Mouse (Mus musculus): ENCODE results near the gene Ttll7.

Ttll7 gene

GRCm38 (mm10) chr3:146914798-146915197 lies 62.6 kb downstream of the Ttll7 start:
- peak; percentile 93 for DNase-seq

GRCm38 (mm10) chr3:146917891-146918290 lies 65.7 kb downstream of the Ttll7 start:
- peak; percentile 73 for DNase-seq

GRCm38 (mm10) chr3:146918323-146918722 lies 66.2 kb downstream of the Ttll7 start:
- peak; percentile 77 for DNase-seq

- DNase-seq = peak; percentile 42
These were observed 75.3 kb downstream of the Ttll7 start for GRCm38 (mm10) chr3:146927311-146928015.

GRCm38 (mm10) chr3:146928141-146928540 lies 76.0 kb downstream of the Ttll7 start:
- DNase-seq = no peak

GRCm38 (mm10) chr3:146929011-146929410 lies 76.8 kb downstream of the Ttll7 start:
- DNase-seq = peak; percentile 24

GRCm38 (mm10) chr3:146931190-146931589 lies 79.0 kb downstream of the Ttll7 start:
- DNase-seq = no peak

- DNase-seq = peak; percentile 60
These were observed 80.3 kb downstream of the Ttll7 start for GRCm38 (mm10) chr3:146932506-146932905.

GRCm38 (mm10) chr3:146936888-146937287 lies 84.7 kb downstream of the Ttll7 start:
- DNase-seq = peak; percentile 55

GRCm38 (mm10) chr3:146939391-146940250 lies 87.5 kb downstream of the Ttll7 start:
- peak; percentile 66 for DNase-seq

- DNase-seq = no peak
These were observed 90.9 kb downstream of the Ttll7 start for GRCm38 (mm10) chr3:146943101-146943500.

GRCm38 (mm10) chr3:146945342-146945741 lies 93.2 kb downstream of the Ttll7 start:
- DNase-seq = no peak

- peak; percentile 88 for DNase-seq
These were observed 93.7 kb downstream of the Ttll7 start for GRCm38 (mm10) chr3:146945887-146946286.

GRCm38 (mm10) chr3:146946641-146947040 lies 94.5 kb downstream of the Ttll7 start:
- peak; percentile 52 for DNase-seq

- no peak for DNase-seq
These were observed 104.6 kb downstream of the Ttll7 start for GRCm38 (mm10) chr3:146956792-146957191.

GRCm38 (mm10) chr3:146962838-146963237 lies 110.7 kb downstream of the Ttll7 start:
- DNase-seq = no peak

GRCm38 (mm10) chr3:146964384-146964783 lies 112.2 kb downstream of the Ttll7 start:
- no peak for DNase-seq

- no peak for DNase-seq
These were observed 115.1 kb downstream of the Ttll7 start for GRCm38 (mm10) chr3:146967242-146967641.

GRCm38 (mm10) chr3:146967834-146968233 lies 115.7 kb downstream of the Ttll7 start:
- DNase-seq = no peak

- DNase-seq = no peak
These were observed 126.1 kb downstream of the Ttll7 start for GRCm38 (mm10) chr3:146978272-146978671.

- no peak for DNase-seq
These were observed 141.9 kb downstream of the Ttll7 start for GRCm38 (mm10) chr3:146993834-146994669.

GRCm38 (mm10) chr3:146994670-146995415 lies 142.7 kb downstream of the Ttll7 start:
- DNase-seq = no peak

Data from heart, adult 11 months (tissue).